Mouse (Mus musculus) ES-Bruce4 (cell line): ENCODE measurements around the gene Pde10a. TPM values are rescaled to one million over a fixed set of nuclear protein-coding genes. Genes with fewer than 3 reads are reported as not detected.

ENCODE experiments used
- H3K27ac ChIP-seq: 2 replicates; pipeline ENCODE4 v1.5.1; 2012; ENCODE audit warnings: low read length, inconsistent platforms; ENCODE audit not compliant: insufficient read depth
- H3K27me3 ChIP-seq: 2 replicates; pipeline ENCODE4 v1.6.1; 2012; ENCODE audit warnings: mild to moderate bottlenecking, low read length, inconsistent platforms; ENCODE audit not compliant: control insufficient read depth, poor library complexity, insufficient read depth, severe bottlenecking
- H3K36me3 ChIP-seq: 2 replicates; pipeline ENCODE4 v1.6.1; 2012; ENCODE audit warnings: inconsistent platforms, mild to moderate bottlenecking, low read length, moderate library complexity; ENCODE audit not compliant: control insufficient read depth, poor library complexity, insufficient read depth, severe bottlenecking
- H3K4me1 ChIP-seq: one replicate; pipeline ENCODE4 v1.8.1; 2011; ENCODE audit warnings: low read length; ENCODE audit not compliant: control insufficient read depth, insufficient read depth
- H3K4me3 ChIP-seq: 2 replicates; pipeline ENCODE4 v1.5.1; 2011; ENCODE audit warnings: low read depth, mild to moderate bottlenecking, low read length
- H3K9ac ChIP-seq: 2 replicates; pipeline ENCODE4 v1.6.1; 2012; ENCODE audit warnings: low read depth, mild to moderate bottlenecking, inconsistent platforms; ENCODE audit not compliant: poor library complexity, severe bottlenecking
- H3K9me3 ChIP-seq: replicated peaks from 2 replicates; pipeline ENCODE4 v1.6.1; 2012; ENCODE audit warnings: mild to moderate bottlenecking, low read length, inconsistent platforms; ENCODE audit not compliant: control insufficient read depth, poor library complexity, insufficient read depth, severe bottlenecking
- CTCF ChIP-seq: IDR thresholded peaks from one replicate; pipeline ENCODE4 v1.8.1; 2011; ENCODE audit warnings: low read depth, low read length
- EP300 ChIP-seq: IDR thresholded peaks from 2 replicates; pipeline ENCODE4 v1.6.1; 2011; ENCODE audit warnings: low read depth, low read length; ENCODE audit not compliant: insufficient read depth
- POLR2A ChIP-seq: IDR thresholded peaks from one replicate; pipeline ENCODE4 v1.8.1; 2011; ENCODE audit warnings: low read length; ENCODE audit not compliant: insufficient read depth
- polyA plus RNA-seq: library from polyadenylated mRNA; stranded (reverse); fragments of >200 nt; gene quantifications from 2 replicates; pipeline ENCODE4 v1.2.4, GENCODE M21; 2011; ENCODE audit warnings: low read depth; ENCODE audit not compliant: missing spikeins, insufficient read depth, insufficient read length

Pde10a gene
- polyA plus RNA-seq, 1 experiment, result 2.7 TPM

DNA sequence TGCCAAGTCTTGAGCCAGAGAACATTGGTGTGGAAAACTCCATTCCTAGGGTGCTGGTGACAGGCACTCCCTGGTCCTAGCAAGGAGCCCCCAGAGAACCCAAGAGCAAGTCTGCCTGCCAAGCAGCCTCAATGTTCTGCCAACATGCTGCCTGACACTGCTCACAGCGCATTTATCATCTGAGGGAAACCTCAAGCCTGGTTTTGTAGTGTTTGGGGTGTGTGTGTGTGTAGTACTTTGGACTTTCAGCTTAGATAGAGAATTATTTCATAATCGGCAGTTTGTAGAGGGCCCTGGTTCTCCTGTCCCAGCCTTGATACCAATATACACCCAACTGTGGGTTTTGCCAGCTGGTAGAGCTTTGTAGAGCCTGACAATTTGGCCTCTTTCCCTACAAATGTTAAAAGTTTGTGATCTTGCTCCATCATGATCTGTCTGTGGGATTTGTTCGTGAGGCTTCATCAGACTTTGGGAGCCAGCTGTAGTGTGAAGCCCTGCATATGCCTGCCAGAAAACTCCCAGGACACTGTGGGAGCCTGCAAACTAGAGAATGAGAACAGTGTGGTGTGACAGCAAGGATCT, 127.6 kb downstream of the Pde10a start:
- Histone ChIP-seq H3K27me3 (no peaks in the 10 kb centered on the region; the same call in 1 of the 2 replicates), H3K4me3 (no peak overlapping the region), H3K27ac (no peak overlapping the region), H3K4me1 (no peaks in the 10 kb centered on the region), H3K9me3 (no peaks in the 10 kb centered on the region), H3K9ac (no peak overlapping the region), H3K36me3 (no peaks in the 10 kb centered on the region)
- TF ChIP-seq EP300 (no peak), POLR2A (no peak), CTCF (no peak)

DNA sequence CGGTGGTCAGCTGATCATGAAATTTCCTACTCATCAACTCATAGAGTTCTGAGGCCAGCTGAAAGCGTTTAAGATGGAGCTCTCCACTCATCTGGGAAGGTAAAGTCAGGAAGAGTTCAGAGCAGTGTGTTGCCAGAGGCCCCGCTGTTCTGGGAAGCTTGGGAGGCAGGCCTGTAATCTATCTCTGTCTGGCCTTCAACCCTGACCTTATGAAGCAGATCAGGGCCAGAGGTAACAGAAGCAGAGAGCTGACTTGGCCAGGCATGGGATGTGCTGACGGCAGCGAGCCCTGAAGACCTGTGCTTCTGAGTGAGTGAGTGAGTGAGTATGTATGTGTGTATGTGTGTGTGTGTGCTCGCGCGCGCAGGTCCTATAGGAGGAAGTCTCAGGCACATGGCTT, 132.5 kb downstream of the Pde10a start:
- Histone ChIP-seq H3K9ac (no peak overlapping the region), H3K4me1 (no peaks in the 10 kb centered on the region), H3K36me3 (no peaks in the 10 kb centered on the region), H3K9me3 (no peaks in the 10 kb centered on the region), H3K4me3 (no peak overlapping the region), H3K27ac (no peak overlapping the region), H3K27me3 (no peaks in the 10 kb centered on the region; the same call in 1 of the 2 replicates)
- TF ChIP-seq POLR2A, result no peak
- no peak for TF ChIP-seq EP300

GRCm38 (mm10) chr17:8658751-8659454, 133.7 kb downstream of the Pde10a start:
- H3K9me3 ChIP-seq, result no peaks in the 10 kb centered on the region
- no peak overlapping the region for H3K9ac ChIP-seq
- no peaks in the 10 kb centered on the region; the same call in 1 of the 2 replicates for H3K27me3 ChIP-seq
- H3K36me3 ChIP-seq, result no peaks in the 10 kb centered on the region
- TF ChIP-seq EP300 (no peak), CTCF (no peak), POLR2A (no peak)
- no peak overlapping the region for H3K27ac ChIP-seq
- H3K4me3 ChIP-seq, result no peak overlapping the region
- no peaks in the 10 kb centered on the region for H3K4me1 ChIP-seq

- Histone ChIP-seq H3K4me3 (no peak overlapping the region), H3K9ac (no peak overlapping the region), H3K36me3 (no peaks in the 10 kb centered on the region), H3K4me1 (no peaks in the 10 kb centered on the region), H3K9me3 (no peaks in the 10 kb centered on the region), H3K27ac (no peak overlapping the region), H3K27me3 (no peaks in the 10 kb centered on the region)
- TF ChIP-seq EP300 (no peak), POLR2A (no peak), CTCF (no peak)
These were observed 141.7 kb downstream of the Pde10a start for GRCm38 (mm10) chr17:8666912-8667311.

- TF ChIP-seq POLR2A, result no peak
- no peak for TF ChIP-seq EP300
- TF ChIP-seq CTCF, result no peak
- H3K9ac ChIP-seq, result no peak overlapping the region
- H3K4me3 ChIP-seq, result no peak overlapping the region
- no peaks in the 10 kb centered on the region for H3K36me3 ChIP-seq
- H3K9me3 ChIP-seq, result no peaks in the 10 kb centered on the region
- H3K27ac ChIP-seq, result no peak overlapping the region
- H3K4me1 ChIP-seq, result no peaks in the 10 kb centered on the region
- H3K27me3 ChIP-seq, result no peaks in the 10 kb centered on the region
These were observed 149.5 kb downstream of the Pde10a start for GRCm38 (mm10) chr17:8674651-8675050.

DNA sequence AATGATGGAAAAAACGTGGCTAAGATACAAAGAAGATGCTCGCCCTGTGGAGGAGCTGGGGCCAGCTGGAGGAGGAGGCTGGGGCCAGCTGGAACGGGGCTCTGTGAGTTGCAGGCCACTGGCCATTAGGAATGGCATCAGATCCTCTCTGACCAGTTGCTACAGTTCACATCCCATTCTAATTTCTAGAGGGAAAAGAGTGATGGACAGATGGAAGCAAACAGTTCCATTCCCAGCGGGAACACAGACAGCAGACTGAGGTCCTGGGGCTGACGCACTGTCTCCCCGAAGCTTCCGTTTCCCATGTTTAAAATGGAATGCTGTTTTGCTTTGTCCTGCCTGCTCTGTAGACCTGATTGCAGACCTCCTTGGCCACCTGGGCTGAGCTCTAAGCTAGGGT, 161.2 kb downstream of the Pde10a start:
- Histone ChIP-seq H3K4me3 (no peak overlapping the region), H3K27me3 (no peaks in the 10 kb centered on the region), H3K4me1 (no peaks in the 10 kb centered on the region), H3K27ac (no peak overlapping the region), H3K9me3 (peaks cover 3% of the 10 kb centered on the region), H3K9ac (no peak overlapping the region), H3K36me3 (no peaks in the 10 kb centered on the region)
- TF ChIP-seq POLR2A, result no peak
